Mouse (Mus musculus): ENCODE results near the gene Foxn3. TPM values are rescaled to one million over a fixed set of nuclear protein-coding genes. Genes with fewer than 3 reads are reported as not detected.

Gene Foxn3
- polyA plus RNA-seq, 1 experiment from 2014 or later: 23.5 TPM

DNA sequence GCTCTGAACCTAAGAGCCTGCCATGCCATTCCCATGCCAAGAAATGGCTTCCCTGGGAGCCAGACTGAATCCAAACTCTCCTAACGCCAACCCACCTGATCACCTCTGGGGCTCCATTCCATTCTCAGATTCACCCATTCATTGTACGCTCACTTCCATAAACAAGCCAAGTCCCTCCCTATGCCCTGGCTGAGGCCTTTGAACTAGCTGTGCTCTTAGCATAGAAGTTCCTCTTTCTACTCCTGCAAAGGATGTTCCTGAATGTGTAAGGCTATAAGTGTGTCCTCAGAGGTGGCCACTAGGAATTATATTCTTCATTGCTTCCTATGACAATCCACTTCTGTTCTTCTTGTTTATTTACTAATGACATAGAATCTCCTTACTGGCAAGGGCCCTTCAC lies 40.5 kb downstream of the Foxn3 start:
- no peaks in the 10 kb centered on the region; the same call in 1 of the 2 replicates for H3K4me1 ChIP-seq (ENCODE audit: control insufficient read depth, low read depth, low read length)
- 56% methylated on average over 2 of the region's 2 CpGs for WGBS (ENCODE audit: insufficient replicate concordance)
- no peak overlapping the region for H3K4me3 ChIP-seq (ENCODE audit: low read depth, low read length)
- no peak overlapping the region for H3K9ac ChIP-seq (ENCODE audit: low read depth, low read length)
- H3K36me3 ChIP-seq (ENCODE audit: control insufficient read depth, insufficient read depth): no peaks in the 10 kb centered on the region
- H3K4me2 ChIP-seq (ENCODE audit: low read depth, low read length): no peak overlapping the region
- H3K27me3 ChIP-seq (ENCODE audit: control insufficient read depth, insufficient read depth, low read depth, low read length): no peaks in the 10 kb centered on the region
- no peaks in the 10 kb centered on the region for H3K9me3 ChIP-seq (replicated peaks; ENCODE audit: control insufficient read depth, low read length)
- ATAC-seq (ENCODE audit: low read depth): no peak
- H3K27ac ChIP-seq (ENCODE audit: low read length): no peak overlapping the region

DNA sequence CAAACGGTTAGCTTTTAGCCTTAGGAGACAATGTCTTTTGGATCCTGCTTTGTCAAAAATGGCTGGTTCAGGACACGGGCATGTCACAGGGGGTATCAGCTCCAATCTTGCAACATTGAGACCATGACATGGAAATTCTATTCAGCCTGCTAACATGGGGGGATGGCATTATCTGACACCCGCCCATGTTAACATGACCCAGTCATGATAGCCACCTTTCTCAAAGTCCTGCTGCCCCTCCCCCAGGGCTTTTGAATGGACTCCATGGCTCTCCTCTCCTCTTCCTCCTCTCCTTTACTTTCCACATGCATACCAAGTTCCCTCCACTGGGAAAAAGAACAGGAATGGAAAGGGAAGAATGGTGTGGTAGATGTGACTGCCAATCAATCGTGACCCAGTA lies 43.5 kb downstream of the Foxn3 start:
- no peak overlapping the region for H3K4me3 ChIP-seq (ENCODE audit: low read depth, low read length)
- ATAC-seq (ENCODE audit: low read depth): no peak
- WGBS (ENCODE audit: insufficient replicate concordance): 59% methylated on average over 4 of the region's 4 CpGs
- no peaks in the 10 kb centered on the region; the same call in 1 of the 2 replicates for H3K4me1 ChIP-seq (ENCODE audit: control insufficient read depth, low read depth, low read length)
- no peak overlapping the region for H3K4me2 ChIP-seq (ENCODE audit: low read depth, low read length)
- H3K36me3 ChIP-seq (ENCODE audit: control insufficient read depth, insufficient read depth): no peaks in the 10 kb centered on the region
- no peaks in the 10 kb centered on the region for H3K27me3 ChIP-seq (ENCODE audit: control insufficient read depth, insufficient read depth, low read depth, low read length)
- no peaks in the 10 kb centered on the region for H3K9me3 ChIP-seq (replicated peaks; ENCODE audit: control insufficient read depth, low read length)
- H3K9ac ChIP-seq (ENCODE audit: low read depth, low read length): no peak overlapping the region
- H3K27ac ChIP-seq (ENCODE audit: low read length): no peak overlapping the region

DNA sequence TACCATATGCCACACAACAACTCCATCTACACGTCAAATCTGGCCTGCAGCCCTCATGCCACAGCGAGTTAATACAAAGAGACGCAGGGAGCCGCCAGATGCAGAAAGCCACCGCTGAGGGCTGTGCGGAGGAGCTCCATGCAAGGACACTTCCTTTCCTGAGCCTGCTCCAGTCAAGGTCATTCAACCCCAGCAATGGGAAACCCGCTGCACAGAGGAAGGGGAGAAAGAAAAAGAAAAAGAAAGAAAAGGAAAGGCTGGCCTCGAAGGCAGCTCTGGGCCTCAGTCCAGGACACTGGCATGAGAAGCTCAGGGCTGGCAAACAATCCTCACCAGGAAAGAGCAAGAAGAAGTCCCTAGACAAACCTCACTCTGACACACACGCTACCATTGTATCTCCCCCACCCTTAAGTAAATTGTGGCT lies 44.2 kb downstream of the Foxn3 start:
- 73% methylated on average over 9 of the region's 9 CpGs for WGBS (ENCODE audit: insufficient replicate concordance)

DNA sequence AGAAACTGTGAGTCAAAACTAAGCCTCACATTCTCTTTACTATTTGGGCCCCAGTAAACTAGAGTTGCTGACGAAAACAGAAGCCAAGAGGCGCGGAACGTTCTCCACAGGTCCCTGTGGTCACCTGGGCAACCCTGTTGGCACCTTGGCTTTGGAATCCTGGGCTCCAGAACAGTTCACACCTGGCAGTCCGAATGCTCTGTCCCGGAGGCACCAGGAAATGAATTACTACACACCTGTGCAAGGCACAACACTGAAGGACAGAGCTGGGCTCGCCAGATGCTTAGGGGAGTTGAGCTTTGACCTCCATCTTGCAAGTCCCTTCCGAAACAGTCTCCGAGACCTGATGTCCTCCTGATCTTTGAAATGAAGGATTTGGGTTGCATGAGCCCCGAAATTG lies 44.7 kb downstream of the Foxn3 start:
- no peaks in the 10 kb centered on the region for H3K9me3 ChIP-seq (replicated peaks; ENCODE audit: control insufficient read depth, low read length)
- no peaks in the 10 kb centered on the region for H3K36me3 ChIP-seq (ENCODE audit: control insufficient read depth, insufficient read depth)
- no peak overlapping the region for H3K4me3 ChIP-seq (ENCODE audit: low read depth, low read length)
- 76% methylated on average over 10 of the region's 10 CpGs for WGBS (ENCODE audit: insufficient replicate concordance)
- ATAC-seq (ENCODE audit: low read depth): no peak
- H3K4me2 ChIP-seq (ENCODE audit: low read depth, low read length): no peak overlapping the region
- no peak overlapping the region for H3K27ac ChIP-seq (ENCODE audit: low read length)
- no peak overlapping the region for H3K9ac ChIP-seq (ENCODE audit: low read depth, low read length)
- H3K27me3 ChIP-seq (ENCODE audit: control insufficient read depth, insufficient read depth, low read depth, low read length): no peaks in the 10 kb centered on the region
- H3K4me1 ChIP-seq (ENCODE audit: control insufficient read depth, low read depth, low read length): peaks cover 2% of the 10 kb centered on the region

More for the DNA sequence above, 44.2 kb downstream of the Foxn3 start:
- ATAC-seq (ENCODE audit: low read depth): no peak
- Histone ChIP-seq H3K9ac (ENCODE audit: low read depth, low read length) (no peak overlapping the region), H3K4me1 (ENCODE audit: control insufficient read depth, low read depth, low read length) (peaks cover under 1% of the 10 kb centered on the region), H3K9me3 (replicated peaks; ENCODE audit: control insufficient read depth, low read length) (no peaks in the 10 kb centered on the region), H3K27ac (ENCODE audit: low read length) (no peak overlapping the region), H3K4me2 (ENCODE audit: low read depth, low read length) (no peak overlapping the region), H3K27me3 (ENCODE audit: control insufficient read depth, insufficient read depth, low read depth, low read length) (no peaks in the 10 kb centered on the region), H3K36me3 (ENCODE audit: control insufficient read depth, insufficient read depth) (no peaks in the 10 kb centered on the region), H3K4me3 (ENCODE audit: low read depth, low read length) (no peak overlapping the region)

DNA sequence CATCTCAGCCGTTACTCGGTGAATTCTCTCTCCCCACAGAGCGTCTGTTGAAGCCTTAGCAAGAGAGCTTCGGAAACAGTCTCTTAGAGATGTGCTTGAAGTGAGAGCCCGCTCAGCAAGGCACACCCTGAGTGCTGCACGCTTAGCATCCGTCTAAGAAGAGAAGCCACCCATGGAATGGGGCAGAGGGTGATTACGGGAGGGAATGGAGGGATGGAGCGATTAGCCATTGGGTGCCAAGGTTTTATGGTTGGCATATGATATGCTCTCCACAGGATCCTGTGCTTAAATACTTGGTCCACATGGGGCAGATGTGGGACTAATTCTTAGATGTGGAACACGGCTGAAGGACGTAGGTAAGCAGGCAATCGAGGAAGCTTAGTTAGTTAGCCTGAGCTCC lies 45.3 kb downstream of the Foxn3 start:
- Histone ChIP-seq H3K4me3 (ENCODE audit: low read depth, low read length) (no peak overlapping the region), H3K9me3 (replicated peaks; ENCODE audit: control insufficient read depth, low read length) (no peaks in the 10 kb centered on the region), H3K4me2 (ENCODE audit: low read depth, low read length) (no peak overlapping the region), H3K9ac (ENCODE audit: low read depth, low read length) (no peak overlapping the region), H3K36me3 (ENCODE audit: control insufficient read depth, insufficient read depth) (no peaks in the 10 kb centered on the region), H3K27ac (ENCODE audit: low read length) (no peak overlapping the region), H3K27me3 (ENCODE audit: control insufficient read depth, insufficient read depth, low read depth, low read length) (no peaks in the 10 kb centered on the region), H3K4me1 (ENCODE audit: control insufficient read depth, low read depth, low read length) (peaks cover 2% of the 10 kb centered on the region)
- no peak for ATAC-seq (ENCODE audit: low read depth)
- 83% methylated on average over 12 of the region's 12 CpGs for WGBS (ENCODE audit: insufficient replicate concordance)

DNA sequence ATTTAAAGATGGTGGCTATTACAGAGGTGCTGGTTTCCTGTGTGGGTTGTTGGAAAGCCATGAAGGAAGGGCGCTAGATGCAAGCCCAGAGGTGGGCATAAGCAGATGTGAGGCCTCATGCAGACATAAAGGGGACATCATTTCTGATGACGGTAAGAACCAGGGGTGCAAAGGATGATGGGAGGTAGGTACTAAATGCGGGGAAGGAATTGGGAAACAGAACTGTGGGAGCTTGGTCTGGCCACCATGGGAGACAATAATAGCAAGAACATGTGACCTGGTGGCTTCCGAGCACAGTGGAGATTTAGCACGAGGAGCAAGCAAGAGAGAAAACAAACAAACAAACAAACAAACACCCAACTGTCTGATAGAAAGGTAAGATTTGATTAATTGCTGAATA lies 46.1 kb downstream of the Foxn3 start:
- H3K9ac ChIP-seq (ENCODE audit: low read depth, low read length): no peak overlapping the region
- H3K27me3 ChIP-seq (ENCODE audit: control insufficient read depth, insufficient read depth, low read depth, low read length): no peaks in the 10 kb centered on the region
- 62% methylated on average over 5 of the region's 5 CpGs for WGBS (ENCODE audit: insufficient replicate concordance)

DNA sequence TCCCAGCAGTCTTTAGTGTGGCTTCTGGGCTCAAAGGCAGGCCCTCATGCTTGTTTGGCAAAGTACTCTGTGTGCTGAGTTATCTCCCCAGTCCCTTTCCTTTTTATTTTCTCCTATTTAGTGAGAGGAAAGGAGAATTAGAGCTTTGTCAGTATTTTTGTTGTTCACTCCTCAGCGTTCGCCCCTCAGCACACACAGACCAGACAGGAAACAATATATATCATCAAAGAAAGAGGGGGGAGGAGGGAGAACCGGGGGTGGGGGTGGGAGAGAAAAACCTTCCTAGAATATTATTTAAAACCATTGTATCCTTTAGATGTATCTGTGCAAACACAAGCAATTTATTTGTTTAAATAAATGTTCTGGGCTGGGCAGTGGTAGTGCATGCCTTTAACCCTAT lies 47.9 kb downstream of the Foxn3 start:
- no peaks in the 10 kb centered on the region for H3K36me3 ChIP-seq (ENCODE audit: control insufficient read depth, insufficient read depth)

More for the DNA sequence above, 46.1 kb downstream of the Foxn3 start:
- Histone ChIP-seq H3K36me3 (ENCODE audit: control insufficient read depth, insufficient read depth) (no peaks in the 10 kb centered on the region), H3K27ac (ENCODE audit: low read length) (no peak overlapping the region), H3K9me3 (replicated peaks; ENCODE audit: control insufficient read depth, low read length) (no peaks in the 10 kb centered on the region), H3K4me1 (ENCODE audit: control insufficient read depth, low read depth, low read length) (peaks cover 2% of the 10 kb centered on the region), H3K4me3 (ENCODE audit: low read depth, low read length) (no peak overlapping the region), H3K4me2 (ENCODE audit: low read depth, low read length) (no peak overlapping the region)
- ATAC-seq (ENCODE audit: low read depth): no peak

DNA sequence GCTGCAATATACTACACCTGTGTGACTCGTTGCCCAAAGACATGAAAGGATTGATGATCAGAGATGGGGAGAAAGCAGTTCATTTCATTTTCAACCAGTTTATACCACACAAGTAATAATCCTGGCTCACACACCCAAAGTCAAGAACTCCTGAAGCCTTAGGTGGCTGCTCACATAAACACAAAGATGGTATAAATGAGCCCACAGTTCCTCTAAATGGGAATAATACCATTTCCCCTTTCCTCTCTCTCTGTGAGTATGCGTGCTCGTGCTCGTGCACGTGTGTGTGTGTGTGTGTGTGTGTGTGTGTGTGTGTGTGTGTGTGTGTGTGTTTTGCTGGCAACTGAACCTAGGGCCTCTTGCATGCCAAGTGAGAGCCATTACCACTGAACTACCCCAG lies 51.7 kb downstream of the Foxn3 start:
- Histone ChIP-seq H3K27ac (ENCODE audit: low read length) (no peak overlapping the region), H3K9me3 (replicated peaks; ENCODE audit: control insufficient read depth, low read length) (no peaks in the 10 kb centered on the region), H3K9ac (ENCODE audit: low read depth, low read length) (no peak overlapping the region), H3K4me2 (ENCODE audit: low read depth, low read length) (no peak overlapping the region), H3K4me1 (ENCODE audit: control insufficient read depth, low read depth, low read length) (peaks cover 2% of the 10 kb centered on the region), H3K36me3 (ENCODE audit: control insufficient read depth, insufficient read depth) (no peaks in the 10 kb centered on the region), H3K27me3 (ENCODE audit: control insufficient read depth, insufficient read depth, low read depth, low read length) (no peaks in the 10 kb centered on the region), H3K4me3 (ENCODE audit: low read depth, low read length) (no peak overlapping the region)
- 79% methylated on average over 5 of the region's 5 CpGs for WGBS (ENCODE audit: insufficient replicate concordance)
- ATAC-seq (ENCODE audit: low read depth): no peak

More for the DNA sequence above, 47.9 kb downstream of the Foxn3 start:
- H3K4me1 ChIP-seq (ENCODE audit: control insufficient read depth, low read depth, low read length): peaks cover 2% of the 10 kb centered on the region
- no peak overlapping the region for H3K9ac ChIP-seq (ENCODE audit: low read depth, low read length)
- 36% methylated on average over 3 of the region's 3 CpGs for WGBS (ENCODE audit: insufficient replicate concordance)
- H3K4me3 ChIP-seq (ENCODE audit: low read depth, low read length): no peak overlapping the region
- no peak for ATAC-seq (ENCODE audit: low read depth)
- no peak overlapping the region for H3K4me2 ChIP-seq (ENCODE audit: low read depth, low read length)
- no peak overlapping the region for H3K27ac ChIP-seq (ENCODE audit: low read length)
- no peaks in the 10 kb centered on the region for H3K9me3 ChIP-seq (replicated peaks; ENCODE audit: control insufficient read depth, low read length)
- H3K27me3 ChIP-seq (ENCODE audit: control insufficient read depth, insufficient read depth, low read depth, low read length): no peaks in the 10 kb centered on the region

DNA sequence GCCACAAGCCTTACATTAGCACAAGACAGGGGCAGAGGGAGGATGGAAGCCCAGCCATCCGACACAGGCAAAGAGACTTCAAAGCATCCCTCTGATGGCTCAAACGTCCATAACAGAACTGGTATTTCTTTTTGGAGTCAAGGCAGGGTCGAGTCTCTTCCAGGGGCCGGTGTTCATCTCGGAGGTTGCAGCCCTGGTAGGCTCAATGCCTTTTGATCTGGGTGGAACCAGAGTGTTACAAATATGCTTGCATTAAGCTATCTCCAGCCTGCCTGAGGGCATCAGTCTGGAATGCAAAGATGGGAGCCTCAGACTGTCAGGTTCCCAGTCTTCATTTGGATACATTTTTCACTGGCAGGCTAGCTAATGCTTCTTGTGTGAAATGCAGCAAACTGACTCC lies 52.6 kb downstream of the Foxn3 start:
- no peak overlapping the region for H3K4me2 ChIP-seq (ENCODE audit: low read depth, low read length)
- no peak for ATAC-seq (ENCODE audit: low read depth)
- no peak overlapping the region for H3K27ac ChIP-seq (ENCODE audit: low read length)
- H3K27me3 ChIP-seq (ENCODE audit: control insufficient read depth, insufficient read depth, low read depth, low read length): no peaks in the 10 kb centered on the region
- WGBS (ENCODE audit: insufficient replicate concordance): 58% methylated on average over 5 of the region's 5 CpGs
- no peaks in the 10 kb centered on the region for H3K36me3 ChIP-seq (ENCODE audit: control insufficient read depth, insufficient read depth)
- H3K9ac ChIP-seq (ENCODE audit: low read depth, low read length): no peak overlapping the region
- H3K4me3 ChIP-seq (ENCODE audit: low read depth, low read length): no peak overlapping the region
- H3K4me1 ChIP-seq (ENCODE audit: control insufficient read depth, low read depth, low read length): peaks cover 2% of the 10 kb centered on the region
- H3K9me3 ChIP-seq (replicated peaks; ENCODE audit: control insufficient read depth, low read length): no peaks in the 10 kb centered on the region
